Mouse (Mus musculus) cerebellum, adult 9-10 months (tissue): Measurements from ENCODE around the gene Tle2.

Experiments used
- DNase-seq: peaks from one replicate; pipeline ENCODE4 v3.0.0; 2022

Tle2 gene

DNA sequence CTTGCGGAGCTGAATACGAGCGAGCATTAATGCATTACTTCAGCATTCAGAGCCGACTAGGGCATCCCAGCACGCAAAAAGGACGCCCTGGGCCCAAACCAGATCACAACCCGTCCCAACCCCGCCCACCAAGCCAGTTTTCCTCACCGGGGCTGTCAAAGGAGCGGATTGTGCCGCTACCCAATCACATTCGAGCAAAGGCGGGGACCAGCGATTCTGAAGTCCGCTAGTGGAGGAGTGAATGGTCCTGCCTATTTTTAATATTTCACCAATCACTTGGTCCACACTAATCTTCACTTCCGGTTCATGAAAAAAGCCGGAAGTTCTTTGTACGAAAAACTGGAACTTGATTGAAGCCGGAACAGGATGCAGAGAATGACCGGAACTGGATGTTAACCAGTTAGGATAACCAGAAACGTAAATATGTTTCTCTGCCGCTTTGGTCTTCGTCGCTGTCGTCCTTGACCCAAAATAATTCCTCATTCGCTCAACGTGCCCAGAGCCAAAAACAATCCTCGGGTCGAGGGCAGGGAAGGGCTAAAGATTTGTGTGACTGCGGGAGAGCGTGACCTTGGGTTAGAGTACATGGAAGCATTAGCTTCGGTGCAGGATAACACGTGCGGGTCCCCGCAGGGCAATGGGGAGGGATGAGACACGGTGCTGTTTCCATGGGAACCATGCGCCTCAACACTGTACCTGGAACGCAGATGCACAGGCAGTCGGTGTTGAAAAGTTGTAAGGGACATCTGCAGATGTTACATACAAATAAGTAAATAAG, 31.8 kb downstream of the Tle2 start, which contains the start of gene BC025920:
Gene BC025920, plus strand, starts transcription at position 297 of the 778 bp plus-strand sequence.
- peak; percentile 98 for DNase-seq

DNA sequence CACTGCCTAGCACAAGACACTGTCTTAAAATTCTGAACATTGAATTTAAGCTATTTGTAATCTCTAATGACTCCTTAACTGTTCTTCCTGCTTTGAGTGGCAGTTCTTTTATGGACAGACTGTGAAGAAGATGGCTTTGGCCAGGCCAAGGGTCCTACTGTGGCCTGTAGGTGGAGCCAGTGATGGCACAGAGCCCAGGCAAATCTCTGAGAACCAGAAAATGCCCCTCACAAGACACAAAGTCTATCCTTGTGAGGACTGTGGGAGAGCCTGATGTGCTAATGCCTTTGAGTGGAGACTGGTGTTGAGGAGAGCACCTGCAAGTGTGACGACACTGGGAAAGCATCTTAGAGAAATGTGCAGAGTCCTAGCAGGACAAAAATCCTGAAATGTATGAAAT, 33.9 kb downstream of the Tle2 start:
- DNase-seq: no peak

DNA sequence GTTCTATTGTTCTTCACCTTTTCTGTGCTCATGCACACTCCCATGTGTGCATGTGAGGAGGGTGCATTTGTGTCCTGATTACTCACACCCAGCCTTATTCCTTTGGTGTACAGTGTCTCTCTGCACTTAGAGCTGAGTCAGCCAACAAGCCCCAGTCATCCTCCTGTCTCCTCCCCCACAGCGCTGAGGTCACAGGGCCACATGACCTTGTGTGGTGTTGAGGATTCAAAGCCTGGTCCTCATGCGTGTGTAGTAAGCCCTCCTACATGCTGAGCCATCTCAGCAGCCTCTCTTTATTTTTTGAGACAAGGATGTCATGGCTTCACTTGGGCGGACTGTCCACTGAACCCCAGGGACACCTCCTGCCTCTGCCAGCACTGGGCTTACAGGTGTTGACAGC, 38.4 kb downstream of the Tle2 start:
- no peak for DNase-seq

DNA sequence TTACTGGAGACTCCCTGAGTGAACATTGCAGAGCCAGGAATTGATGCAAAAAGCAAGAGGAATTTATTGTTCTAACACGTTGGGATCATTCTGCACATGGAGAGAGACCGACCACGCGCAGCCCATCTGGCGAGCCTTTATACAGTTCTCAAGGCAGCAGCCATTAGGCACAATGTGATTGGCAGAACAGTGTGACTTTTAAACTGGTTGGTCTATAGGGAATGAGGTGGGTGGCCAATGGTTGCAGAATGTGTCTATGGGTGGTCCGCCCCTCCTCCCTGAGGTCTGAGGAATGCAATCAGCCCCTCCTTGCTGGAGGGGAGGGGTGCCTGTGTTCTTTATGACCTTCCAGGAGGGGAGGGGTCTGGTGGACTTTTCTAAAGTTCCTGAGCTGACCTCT, 41.1 kb downstream of the Tle2 start:
- no peak for DNase-seq

DNA sequence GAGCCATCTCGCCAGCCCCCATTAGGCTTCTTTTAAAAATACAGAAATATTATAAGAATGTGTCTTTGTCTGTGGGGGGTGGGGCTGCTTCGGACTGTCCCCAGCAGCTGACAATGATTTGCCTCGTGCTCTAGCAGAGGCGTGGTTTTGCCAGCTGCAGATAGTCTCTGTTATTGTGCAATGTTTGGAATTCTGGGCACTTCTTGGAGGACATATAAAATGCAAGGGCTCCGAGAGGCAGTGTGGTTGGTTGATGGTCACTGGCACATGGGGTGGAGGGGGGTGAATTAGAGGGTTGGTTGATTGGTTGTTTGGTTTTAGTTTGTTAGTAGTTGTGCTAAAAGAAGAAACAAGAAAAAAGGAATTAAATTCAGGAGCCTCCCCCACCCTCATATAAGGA, 45.6 kb downstream of the Tle2 start:
- DNase-seq: no peak

DNA sequence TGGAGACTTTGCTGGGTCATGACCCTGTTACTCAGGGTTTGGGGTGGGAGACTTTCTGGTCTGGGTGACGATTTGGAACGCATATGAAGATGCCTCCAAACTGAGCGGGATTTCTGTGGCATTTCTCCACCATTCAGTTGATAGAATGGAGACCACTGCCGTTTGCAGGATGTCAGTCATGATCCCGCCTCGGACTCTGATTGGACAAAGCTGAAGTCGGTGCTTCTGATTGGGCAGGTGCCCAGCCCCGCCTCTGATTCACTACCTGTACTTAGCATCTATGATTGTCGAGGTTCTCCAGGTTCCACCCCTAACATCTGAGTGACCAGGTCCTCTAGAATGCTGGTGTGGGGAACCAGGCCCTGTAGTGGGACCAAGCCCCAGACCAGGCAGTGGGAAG, 46.4 kb downstream of the Tle2 start:
- no peak for DNase-seq

DNA sequence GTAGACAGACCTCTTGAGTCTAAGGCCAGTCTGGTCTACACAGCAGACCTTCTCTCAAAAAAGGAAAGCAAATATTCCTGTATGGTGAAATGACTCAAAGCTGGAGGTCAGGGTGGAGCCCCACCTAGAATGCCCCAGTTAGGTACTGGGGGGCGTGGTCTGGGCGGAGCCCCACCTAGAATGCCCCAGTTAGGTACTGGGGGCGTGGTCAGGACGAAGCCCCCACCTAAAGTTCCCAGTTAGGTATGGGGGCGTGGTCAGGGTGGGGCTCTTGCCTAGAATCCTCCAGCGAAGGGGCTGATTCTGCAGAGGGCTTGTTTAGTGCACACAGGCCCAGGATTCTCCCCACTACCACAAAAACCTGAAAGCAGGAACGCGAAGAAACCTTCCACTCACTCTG, 49.1 kb downstream of the Tle2 start:
- DNase-seq: no peak

DNA sequence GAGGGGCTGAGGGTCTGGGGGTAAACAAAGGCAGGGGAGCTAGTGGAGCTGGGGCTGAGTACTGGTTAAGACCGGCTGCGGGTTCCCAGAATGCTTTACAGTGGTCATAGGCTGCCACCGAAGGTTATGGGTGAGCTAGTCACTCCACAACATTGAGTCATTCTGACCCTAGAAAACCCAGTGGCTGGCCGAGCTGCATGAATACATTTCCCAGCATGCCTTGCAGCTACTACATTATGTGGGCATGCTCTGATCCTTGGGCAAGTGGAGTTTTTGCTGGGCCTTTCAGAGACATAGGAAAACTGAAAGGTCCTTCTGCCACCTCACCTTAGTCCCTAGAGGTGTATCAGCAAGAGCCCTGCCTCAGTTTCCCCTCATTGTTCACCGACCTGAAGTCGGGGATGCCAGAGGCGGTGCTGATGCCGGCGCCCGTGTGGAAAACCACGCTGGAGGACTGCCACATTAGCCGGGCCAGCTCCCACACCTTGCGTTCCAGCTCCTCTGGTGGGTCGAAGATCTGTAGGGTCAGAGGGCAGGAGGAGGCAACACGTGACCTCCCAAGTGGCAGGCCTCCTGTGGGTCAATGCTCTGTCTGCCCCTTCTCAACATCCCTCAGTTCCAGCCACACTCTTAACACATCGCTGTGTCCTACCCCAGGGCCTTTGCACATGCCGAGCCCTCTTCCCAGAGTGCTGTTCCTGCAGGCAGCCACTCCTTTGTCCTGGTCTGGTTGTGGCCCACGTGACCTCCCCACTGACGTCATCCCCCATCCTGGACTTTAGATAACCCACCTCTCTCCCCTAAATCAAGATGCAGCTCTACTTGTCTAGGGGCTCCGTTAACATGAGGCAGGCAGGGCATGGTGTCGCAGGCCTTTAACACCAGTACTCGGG, 52.0 kb downstream of the Tle2 start:
- DNase-seq: peak; percentile 63

DNA sequence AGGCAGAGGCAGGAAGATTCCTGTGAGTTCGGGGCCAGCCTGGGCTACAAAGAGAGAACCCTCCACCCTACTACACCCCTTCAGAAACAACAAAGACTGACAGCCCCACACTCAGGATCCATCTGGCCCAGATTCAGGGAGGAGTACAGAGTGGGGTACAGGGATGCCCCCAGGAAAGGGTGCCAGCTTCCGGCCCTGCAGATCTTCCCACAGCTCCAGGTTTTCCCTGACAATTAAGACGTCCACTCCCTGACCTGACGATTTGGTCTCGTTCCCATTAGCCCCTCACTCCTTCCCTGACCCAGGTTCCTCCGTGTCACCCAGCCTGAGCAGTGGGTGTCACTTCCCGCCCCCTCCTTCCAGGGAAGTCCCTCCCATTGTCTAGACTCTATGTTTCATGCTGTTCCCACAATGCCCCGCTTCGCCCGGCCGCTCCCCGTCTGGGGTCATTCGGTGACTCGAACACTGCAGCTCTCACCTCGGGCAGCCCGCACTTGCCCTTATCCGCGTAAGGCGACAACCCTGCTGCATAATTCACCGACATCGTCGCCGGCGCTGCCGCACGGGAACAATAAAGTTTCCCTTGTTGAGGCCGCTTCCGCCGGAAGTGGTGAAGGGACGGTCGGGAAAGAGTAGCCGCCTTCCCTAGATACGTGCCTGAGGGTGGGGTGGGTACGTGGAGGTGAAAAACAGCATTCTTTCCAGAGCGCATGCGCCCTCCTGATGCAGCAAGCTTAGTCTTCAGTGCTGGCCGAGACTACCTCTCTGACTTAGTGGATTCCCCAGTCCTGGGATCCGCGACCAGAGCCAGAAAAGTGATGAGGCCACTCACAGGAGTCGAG, 52.9 kb downstream of the Tle2 start, which contains the start of gene Sirt6:
Gene Sirt6, minus strand, starts transcription at position 804 of the 842 bp plus-strand sequence.
- DNase-seq: peak; percentile 96

DNA sequence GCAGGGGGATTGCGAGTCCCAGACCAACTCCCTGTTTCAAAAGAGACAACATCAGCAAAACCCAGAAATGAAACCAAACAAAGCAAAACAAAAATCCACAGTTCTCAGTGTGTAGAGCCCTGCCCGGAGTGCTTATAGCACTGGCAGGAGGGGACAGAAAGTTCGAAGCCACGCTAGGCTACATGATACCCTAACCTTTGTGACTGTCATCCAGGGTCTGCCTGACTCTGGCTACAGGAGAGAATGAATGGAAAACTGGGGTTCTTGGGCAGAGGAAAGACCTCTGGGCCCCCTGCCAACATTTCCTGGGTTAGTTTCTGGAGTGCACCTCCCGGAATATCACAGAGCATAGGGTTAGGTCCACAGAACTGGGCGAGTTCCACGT, 53.5 kb downstream of the Tle2 start:
- peak; percentile 76 for DNase-seq

DNA sequence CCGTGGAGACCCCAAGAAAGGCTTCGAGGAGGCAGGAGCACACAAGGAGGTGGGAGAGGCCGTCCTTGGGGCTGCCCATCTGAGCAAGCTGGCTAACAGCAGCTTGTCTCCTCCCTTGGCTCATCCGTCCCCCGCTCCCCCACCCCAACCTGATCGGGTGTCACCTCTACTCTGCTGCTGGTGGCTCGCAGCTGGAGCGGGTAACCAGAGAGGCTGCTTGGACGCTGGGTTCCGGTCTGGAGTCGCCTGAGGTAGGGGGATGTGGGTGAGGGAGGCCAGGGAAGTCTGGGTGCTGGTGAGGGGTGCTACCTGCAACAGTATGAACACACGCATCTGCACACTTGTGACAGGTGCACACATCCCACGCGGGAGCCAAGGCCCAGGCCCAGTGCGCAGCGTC, 54.0 kb downstream of the Tle2 start, which contains the start of gene Ankrd24:
Gene Ankrd24, plus strand, starts transcription at position 151 of the 400 bp plus-strand sequence.
- DNase-seq: no peak

DNA sequence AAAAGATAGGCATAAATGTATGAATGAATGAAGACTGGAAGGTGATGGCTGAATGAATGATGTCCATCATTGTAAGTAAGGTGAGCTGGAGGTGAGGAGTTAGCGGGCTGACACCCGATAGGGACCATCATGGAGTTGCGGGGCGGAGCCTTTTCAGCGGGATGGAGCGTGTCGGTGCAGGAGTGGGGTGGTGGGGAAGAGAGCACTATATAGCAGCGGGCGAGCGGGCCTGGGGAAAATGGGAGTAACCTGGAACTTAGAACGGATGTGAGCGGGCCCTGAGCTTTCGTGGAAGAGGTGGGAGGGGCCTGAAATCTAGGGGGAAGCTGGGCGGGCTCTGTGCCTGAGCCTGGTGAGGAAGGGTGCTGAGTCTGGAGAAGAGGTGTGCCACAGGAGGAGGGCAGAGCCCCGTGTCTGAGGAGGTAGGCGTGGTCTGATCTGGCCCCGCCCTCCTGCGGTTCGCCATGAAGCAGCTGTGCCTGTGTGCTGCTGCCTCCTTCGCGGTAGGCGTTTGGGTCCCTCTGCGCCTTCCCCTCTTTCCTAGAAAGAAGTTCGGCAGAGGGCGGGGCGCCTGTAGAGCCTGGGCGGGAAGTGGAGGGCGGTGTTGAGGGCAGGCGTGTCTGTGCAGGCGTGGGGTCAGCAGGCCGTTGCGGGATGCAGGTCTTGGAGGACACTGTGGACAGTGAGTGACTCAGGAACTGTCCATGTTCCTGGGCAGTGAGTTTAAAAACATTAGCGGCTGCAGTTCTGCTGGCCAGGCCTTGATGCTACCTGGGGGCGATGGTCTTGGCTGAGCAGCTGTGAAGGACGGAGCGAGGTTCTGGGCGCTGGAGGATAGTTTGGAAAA, 59.1 kb downstream of the Tle2 start:
- DNase-seq: peak; percentile 82

DNA sequence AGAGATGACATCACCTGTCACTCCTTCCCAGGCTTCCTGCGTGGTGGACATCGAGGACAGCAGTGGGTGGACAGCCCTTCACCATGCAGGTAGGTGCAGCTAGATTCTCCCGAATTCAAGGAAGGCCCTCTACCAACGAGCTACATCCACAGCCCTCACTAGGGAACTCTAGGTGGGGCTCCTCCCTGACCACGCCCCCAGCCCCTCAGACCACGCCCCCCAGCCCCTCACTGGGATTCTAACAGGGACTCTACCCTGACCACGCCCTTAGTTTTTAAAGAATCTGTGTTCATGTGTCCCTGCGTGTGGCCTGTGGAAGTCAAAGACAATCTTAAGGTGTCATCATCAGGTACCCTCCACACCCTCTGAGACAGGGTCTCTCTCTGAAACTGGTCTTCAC, 62.0 kb downstream of the Tle2 start:
- DNase-seq: no peak

DNA sequence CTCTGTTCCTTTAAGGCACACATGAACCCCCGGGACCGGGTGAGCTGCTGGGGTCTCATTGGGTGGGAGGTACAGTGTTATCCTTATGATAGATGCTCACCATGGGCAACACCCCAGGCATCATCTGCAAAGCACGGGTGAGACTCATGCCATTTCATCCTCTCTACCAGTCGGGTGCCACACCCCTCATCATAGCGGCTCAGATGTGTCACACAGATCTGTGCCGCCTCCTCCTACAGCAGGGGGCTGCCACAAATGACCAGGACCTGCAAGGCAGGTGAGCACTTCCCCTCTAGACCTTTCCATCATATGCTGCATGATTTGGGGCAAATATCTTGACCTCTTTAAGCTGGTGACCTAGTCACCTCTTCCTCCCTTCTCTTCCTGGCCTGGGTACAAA, 63.7 kb downstream of the Tle2 start:
- no peak for DNase-seq
